Mouse (Mus musculus): ENCODE results near the gene Sel1l3.
A peak's percentile ranks its signal among the peaks of the same experiment; 100 is the strongest.

Gene Sel1l3

DNA sequence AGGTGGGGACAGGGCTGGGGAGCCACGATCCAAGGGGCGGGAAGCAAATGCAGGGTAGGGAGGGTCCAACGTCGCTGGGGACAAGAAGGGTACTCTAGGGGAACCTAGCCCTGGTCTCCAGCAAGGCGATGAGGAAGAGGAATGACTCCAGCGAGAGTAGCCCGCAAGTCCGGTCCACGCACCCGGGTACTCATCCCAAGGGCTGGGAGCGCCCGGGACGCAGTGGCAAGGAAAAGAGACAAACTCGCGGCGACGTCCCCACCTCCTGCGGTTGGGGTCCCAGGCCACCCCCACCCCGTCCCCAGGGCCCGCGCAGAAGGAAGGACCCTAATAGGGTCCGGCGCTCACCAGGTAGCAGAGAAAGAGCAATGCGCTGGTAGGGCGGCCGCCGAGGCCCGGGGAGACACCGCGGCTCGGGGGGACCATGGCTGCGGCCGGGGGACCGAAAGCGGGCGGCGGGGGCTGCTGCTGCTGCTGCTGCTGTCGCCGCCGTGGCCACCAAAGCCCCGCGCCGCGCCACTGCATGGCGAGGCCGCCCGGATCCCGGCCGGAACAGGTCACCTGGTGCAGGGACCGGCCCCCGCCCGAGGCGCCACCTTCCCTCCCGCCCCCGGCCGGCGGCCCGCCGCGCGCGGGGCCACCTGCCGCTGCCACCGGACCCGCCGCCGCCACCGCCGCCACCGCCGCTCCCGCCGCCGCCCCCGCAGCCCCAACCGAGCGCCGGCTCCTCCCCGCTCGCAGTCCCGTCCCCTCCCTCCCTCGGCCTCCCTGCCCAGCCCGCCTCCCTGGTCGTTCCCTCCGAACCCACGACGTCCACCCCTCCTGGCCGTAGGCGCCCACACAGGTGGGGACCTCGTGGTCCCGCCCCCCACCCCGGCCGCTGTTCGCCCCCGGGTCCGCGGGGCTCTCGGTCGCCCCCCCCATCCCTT lies 681 bp downstream of the Sel1l3 start:
- peak; percentile 46 for DNase-seq

- no peak for DNase-seq
Measured at GRCm38 (mm10) chr5:53212087-53212781, 1.5 kb downstream of the Sel1l3 start.

GRCm38 (mm10) chr5:53211241-53211640 lies 2.5 kb downstream of the Sel1l3 start:
- DNase-seq, result no peak

GRCm38 (mm10) chr5:53210481-53210880 lies 3.2 kb downstream of the Sel1l3 start:
- DNase-seq, result no peak

- no peak for DNase-seq
Measured at GRCm38 (mm10) chr5:53209773-53210172, 4.0 kb downstream of the Sel1l3 start.

- DNase-seq, result no peak
Measured at GRCm38 (mm10) chr5:53208731-53209130, 5.0 kb downstream of the Sel1l3 start.

DNA sequence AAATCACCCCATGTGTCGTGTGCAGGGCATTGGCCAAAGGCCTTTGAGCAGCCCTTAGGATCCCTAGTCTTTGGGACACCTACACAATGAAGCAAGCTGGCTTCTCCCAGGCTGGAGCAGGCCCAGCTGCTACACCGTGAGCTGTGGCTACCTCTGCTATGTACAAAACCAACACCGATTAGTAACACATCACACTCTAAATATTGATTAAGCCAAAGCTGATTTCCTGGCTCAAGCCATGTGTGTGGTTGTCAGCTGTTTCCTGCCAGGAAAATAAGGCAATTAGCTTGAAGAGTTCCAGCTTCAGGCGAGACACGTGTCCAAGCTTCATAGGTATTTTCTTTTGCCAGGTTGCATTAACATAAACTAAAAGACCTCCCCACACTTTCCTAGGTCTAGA lies 7.2 kb downstream of the Sel1l3 start:
- DNase-seq, result no peak

- DNase-seq, result no peak
Measured at GRCm38 (mm10) chr5:53202748-53203147, 11.0 kb downstream of the Sel1l3 start.

DNA sequence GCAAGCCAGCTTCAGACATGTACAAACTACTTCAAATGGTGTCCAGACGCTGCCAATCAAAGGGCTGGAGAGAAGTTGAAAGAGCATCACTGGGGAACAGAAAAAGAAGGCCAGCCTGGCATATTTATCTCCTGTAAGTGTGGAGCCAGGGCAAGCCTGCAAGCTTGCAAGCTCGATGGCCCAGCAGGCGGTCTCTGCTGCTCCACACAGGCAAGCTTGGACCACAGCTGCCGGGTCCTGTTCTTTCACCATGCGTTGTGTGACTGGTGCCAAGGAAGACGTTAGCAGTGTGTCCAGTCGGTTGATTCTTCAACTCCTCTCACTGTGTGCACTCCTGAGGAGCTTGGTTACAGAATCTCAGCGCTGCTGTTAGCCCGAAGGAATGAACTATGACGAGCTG lies 12.9 kb downstream of the Sel1l3 start:
- DNase-seq, result no peak

GRCm38 (mm10) chr5:53198408-53198807 lies 15.3 kb downstream of the Sel1l3 start:
- no peak for DNase-seq

GRCm38 (mm10) chr5:53196387-53197088 lies 17.2 kb downstream of the Sel1l3 start:
- DNase-seq, result no peak

GRCm38 (mm10) chr5:53194841-53195240 lies 18.9 kb downstream of the Sel1l3 start:
- no peak for DNase-seq

- DNase-seq, result no peak
Measured at GRCm38 (mm10) chr5:53194421-53194820, 19.3 kb downstream of the Sel1l3 start.

DNA sequence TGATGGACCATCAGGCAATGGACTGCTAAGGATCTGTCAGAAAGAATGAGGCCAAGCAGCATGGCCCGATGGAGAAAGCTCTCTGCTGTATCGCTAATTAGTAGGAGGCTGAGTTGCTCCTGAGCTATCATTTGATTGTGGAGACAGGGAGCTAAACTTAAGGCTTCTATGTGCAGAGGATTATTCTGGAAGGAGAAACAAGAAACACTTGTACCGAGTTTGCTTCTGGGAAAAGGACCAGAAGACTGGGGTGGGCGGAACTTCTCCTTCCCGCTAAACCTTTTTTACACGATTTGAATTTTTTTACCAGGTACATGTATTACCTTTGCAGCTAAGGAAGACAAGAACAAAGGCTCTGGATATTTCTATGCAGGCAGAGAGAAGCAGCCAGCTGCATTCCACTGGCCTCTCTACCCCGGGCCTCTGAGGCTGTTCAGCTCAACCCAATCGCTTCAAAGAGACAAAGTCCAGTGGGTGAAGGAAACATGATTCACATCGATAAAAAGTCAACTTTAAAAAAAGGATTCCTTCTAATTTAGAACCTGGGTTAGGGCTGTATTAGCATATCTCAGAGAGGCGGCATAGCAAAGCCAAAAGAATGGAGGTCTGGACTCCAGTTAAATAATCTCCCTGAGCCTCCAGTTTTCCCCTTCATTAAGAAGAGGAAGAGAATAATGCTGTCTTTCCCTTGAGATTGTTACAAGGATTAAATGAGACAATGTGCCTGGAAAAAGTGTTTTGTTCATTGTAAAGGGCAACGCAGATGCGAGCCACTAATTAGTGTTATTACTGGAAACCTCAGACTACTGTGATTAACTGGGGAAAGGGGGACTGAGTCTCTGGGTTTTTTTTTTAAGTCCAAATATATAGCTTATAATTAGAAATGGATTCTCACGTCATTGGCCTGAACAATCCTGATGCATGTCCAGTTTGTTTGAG lies 20.4 kb downstream of the Sel1l3 start:
- no peak for DNase-seq

- DNase-seq, result no peak
Measured at GRCm38 (mm10) chr5:53188608-53189007, 25.1 kb downstream of the Sel1l3 start.

DNA sequence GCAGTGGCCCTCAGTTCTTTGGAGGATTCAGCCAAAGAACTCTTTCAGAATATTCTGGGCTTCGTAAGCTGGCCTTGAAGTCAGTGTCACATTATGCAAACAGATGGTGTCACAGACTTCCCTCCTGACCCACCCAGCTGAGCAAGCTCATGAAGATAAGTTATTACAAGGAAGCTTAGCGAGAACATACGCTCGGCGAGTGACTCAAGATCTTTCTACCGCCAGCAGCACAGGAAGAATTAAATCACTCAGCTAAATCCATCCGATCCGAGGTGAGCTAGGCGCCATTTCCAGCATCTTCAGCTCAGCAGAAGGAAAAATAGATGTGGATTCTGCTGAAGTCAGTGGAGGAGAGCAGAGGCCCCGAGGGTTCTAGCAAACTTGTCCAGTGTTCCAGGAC lies 26.5 kb downstream of the Sel1l3 start:
- no peak for DNase-seq

DNA sequence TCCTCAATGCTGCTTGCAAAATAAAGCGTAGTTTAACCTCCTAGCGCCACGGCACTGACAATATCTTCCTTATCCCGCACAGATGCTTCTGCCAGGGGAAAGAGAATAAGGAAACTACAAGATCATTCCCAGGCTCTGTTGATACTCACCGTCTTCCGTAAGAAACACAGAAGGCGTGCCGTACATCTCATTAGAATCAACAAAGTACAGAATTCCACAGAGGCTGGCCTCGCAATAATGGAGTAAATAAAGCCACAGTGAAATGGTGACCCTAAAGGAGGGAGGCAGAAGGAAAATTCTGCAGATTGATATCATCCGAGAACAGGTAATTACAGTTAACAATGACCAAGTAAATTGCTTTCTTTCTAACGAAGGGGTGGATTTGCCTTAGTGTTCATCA lies 27.9 kb downstream of the Sel1l3 start:
- no peak for DNase-seq

DNA sequence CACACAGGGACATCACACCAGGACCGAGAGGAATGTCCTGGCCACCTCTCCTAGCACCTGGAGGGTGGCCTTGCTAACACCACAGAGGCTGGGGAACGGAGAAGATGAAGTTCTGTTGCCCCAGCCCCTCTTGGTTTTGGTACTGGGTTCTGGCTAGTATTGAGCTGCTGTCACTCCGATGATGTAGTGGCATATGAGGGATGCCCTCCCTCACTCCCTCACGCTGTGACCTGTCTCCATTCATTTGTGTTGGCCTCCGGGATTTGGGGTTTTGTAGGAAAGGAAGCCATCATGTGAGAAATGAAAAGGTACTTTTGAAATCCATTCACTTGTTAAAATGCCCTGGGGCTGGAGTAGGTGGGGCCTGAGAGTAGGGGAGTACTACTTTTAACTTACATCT lies 33.8 kb downstream of the Sel1l3 start:
- DNase-seq, result no peak

- DNase-seq, result no peak
Measured at GRCm38 (mm10) chr5:53176703-53177102, 37.0 kb downstream of the Sel1l3 start.

DNA sequence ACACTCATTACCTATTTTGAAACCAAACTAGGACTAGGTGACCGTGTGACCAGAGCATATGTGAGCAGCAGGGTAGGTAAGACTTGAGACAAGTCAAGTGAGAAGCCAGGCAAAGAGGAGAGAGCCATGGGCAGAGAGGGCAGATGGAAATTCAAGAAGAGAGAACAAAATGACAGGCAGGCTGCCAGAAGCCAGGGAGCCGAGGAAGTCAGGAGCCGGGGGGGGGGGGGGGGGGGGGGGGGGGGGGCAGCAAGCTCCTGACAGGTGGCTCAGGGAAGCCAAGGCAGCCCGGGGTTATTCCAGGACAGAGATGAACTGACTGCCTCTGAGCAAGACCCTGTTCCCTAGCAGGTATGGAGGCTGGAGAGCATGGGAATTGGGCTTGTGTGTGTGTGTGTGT lies 37.7 kb downstream of the Sel1l3 start:
- DNase-seq, result no peak

GRCm38 (mm10) chr5:53175195-53175594 lies 38.5 kb downstream of the Sel1l3 start:
- no peak for DNase-seq

DNA sequence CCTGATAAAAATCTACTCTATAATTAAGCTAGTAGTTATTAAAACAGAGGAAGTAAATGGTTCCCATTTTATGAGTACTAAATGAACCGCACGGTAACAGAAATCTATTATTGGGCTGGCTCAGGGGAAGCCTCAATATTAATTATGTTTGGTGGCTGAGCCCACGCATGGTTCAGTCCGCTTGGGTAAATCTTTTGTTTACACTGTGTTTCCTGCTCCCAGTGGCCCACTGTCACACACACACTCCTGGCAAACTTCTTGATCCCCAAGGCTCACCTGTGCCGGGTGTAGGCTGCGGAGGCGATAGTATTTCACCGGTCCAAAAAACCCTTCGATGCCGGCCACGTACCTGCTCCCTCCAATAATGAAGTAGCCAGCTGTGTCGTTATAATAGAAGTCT lies 39.3 kb downstream of the Sel1l3 start:
- DNase-seq, result no peak
